Mouse (Mus musculus) lung, postnatal 0 days (tissue): ENCODE results near the gene Susd6. TPM values are rescaled to one million over a fixed set of nuclear protein-coding genes. Genes with fewer than 3 reads are reported as not detected.

ENCODE experiments used
- ATAC-seq: fragments of 200-750 bp; cut with Nextera tagmentation; 2 replicates; pipeline ENCODE4 v1.8.0; 2017; ENCODE audit warnings: moderate library complexity
- DNase-seq: peaks from one replicate; pipeline ENCODE4 v3.0.0-alpha.2; 2016; ENCODE audit warnings: low spot score
- H3K27ac ChIP-seq: fragments of 300-500 bp; sonication (generic); 2 replicates; pipeline ENCODE4 v1.5.1; 2014; ENCODE audit warnings: antibody characterized with exemption, mild to moderate bottlenecking, low read length, mixed read lengths
- H3K27me3 ChIP-seq: fragments of 300-500 bp; sonication (generic); replicated peaks from 2 replicates; pipeline ENCODE4 v1.6.1; 2014; ENCODE audit warnings: low read length, mixed read lengths; ENCODE audit not compliant: insufficient read depth
- H3K36me3 ChIP-seq: fragments of 300-500 bp; sonication (generic); 2 replicates; pipeline ENCODE4 v1.6.1; 2014; ENCODE audit warnings: low read length, mixed read lengths; ENCODE audit not compliant: insufficient read depth
- H3K4me1 ChIP-seq: fragments of 300-500 bp; sonication (generic); 2 replicates; pipeline ENCODE4 v1.6.1; 2014; ENCODE audit warnings: antibody characterized with exemption, low read depth, low read length, mixed read lengths; ENCODE audit not compliant: insufficient read depth
- H3K4me2 ChIP-seq: fragments of 300-500 bp; sonication (generic); replicated peaks from 2 replicates; pipeline ENCODE4 v1.6.1; 2014; ENCODE audit warnings: low read depth, mild to moderate bottlenecking, low read length, moderate library complexity, mixed read lengths
- H3K4me3 ChIP-seq: fragments of 300-500 bp; sonication (generic); 2 replicates; pipeline ENCODE4 v1.5.1; 2014; ENCODE audit warnings: low read depth, low read length
- H3K9ac ChIP-seq: fragments of 300-500 bp; sonication (generic); replicated peaks from 2 replicates; pipeline ENCODE4 v1.6.1; 2014; ENCODE audit warnings: low read depth, mild to moderate bottlenecking
- H3K9me3 ChIP-seq: fragments of 300-500 bp; sonication (generic); 2 replicates; pipeline ENCODE4 v1.6.1; 2016; ENCODE audit warnings: low read length, mixed read lengths
- CTCF ChIP-seq: IDR thresholded peaks from 2 replicates; pipeline ENCODE4 v1.5.1; 2016; ENCODE audit warnings: antibody characterized with exemption, mild to moderate bottlenecking
- EP300 ChIP-seq: IDR thresholded peaks from 2 replicates; pipeline ENCODE4 v1.6.1; 2016; ENCODE audit warnings: antibody characterized with exemption, mild to moderate bottlenecking, control low read depth
- WGBS: fragments of 180-500 bp; shearing (Covaris S2); extraction: QIAGEN DNeasy Blood & Tissue Kit; methylation state at CpG from one replicate; pipeline ENCODE4 v1.1.7; 2014; 5-methylcytosine and 5-hydroxymethylcytosine counted together
- polyA plus RNA-seq: library from polyadenylated mRNA; unstranded; fragments of >200 nt; fragmentation: Nextera tagmentation; extraction: Ambion mirVana; gene quantifications from 2 replicates; pipeline ENCODE4 v1.2.1, GENCODE M21; 2015

Gene Susd6
- polyA plus RNA-seq, 1 experiment from 2014 or later = 26.5 TPM

DNA sequence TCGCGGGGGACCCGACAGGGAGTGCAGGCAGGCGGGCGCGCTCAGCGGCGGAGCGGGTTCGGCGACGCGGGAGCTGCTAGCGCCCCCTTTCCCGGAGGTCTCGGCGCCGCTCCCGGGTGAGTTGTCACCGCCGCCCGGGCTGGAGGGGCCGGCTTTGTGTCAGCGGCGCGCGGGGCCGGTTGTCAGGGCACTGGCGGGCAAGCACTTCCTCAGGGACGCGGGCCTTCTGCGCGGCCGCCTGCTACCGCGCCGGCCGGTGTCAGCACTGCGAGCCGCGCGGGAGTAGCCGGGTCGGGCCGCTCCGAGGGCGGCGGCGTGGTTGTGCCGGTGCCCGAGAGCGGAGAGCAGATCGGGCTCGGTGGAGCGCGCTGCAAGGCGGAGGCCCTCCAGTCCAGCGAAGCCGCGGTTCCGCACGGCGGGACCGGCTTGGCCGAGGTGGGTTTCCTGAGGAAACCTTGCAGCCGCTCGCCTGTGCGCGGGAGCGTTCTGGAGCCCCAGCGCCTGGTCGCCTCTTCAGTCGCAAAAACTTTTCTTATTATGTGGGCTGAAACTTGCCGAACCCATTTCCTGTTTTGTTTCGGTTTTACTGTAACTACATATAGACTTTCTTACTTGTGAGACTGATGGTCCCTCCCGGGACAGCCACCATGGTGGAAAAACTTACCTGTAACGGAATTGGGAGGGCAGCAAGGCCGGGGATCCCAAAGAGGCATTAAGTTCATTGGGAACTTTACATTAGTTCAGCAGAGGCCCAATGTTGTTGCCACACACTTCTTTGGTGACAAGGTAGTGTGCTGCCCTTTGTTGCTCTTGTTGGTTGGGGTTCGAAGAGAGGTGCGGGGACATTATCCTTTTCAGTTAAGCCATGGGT is 625 bp downstream of the Susd6 start:
- Histone ChIP-seq H3K4me2 (peak overlapping the region; percentile 72), H3K9me3 (no peaks in the 10 kb centered on the region), H3K27me3 (no peaks in the 10 kb centered on the region), H3K27ac (peak overlapping the region; percentile 98), H3K4me3 (peak overlapping the region; percentile 79), H3K4me1 (peaks cover 24% of the 10 kb centered on the region; the same call in 1 of the 2 replicates), H3K36me3 (no peaks in the 10 kb centered on the region), H3K9ac (peak overlapping the region; percentile 92)
- WGBS = under 1% methylated on average over 65 of the region's 80 CpGs
- TF ChIP-seq CTCF (0 out of 2 replicates have a peak, but pooled peaks have one; percentile 29), EP300 (no peak)
- ATAC-seq (peak; percentile 67), DNase-seq (peak; percentile 69)

DNA sequence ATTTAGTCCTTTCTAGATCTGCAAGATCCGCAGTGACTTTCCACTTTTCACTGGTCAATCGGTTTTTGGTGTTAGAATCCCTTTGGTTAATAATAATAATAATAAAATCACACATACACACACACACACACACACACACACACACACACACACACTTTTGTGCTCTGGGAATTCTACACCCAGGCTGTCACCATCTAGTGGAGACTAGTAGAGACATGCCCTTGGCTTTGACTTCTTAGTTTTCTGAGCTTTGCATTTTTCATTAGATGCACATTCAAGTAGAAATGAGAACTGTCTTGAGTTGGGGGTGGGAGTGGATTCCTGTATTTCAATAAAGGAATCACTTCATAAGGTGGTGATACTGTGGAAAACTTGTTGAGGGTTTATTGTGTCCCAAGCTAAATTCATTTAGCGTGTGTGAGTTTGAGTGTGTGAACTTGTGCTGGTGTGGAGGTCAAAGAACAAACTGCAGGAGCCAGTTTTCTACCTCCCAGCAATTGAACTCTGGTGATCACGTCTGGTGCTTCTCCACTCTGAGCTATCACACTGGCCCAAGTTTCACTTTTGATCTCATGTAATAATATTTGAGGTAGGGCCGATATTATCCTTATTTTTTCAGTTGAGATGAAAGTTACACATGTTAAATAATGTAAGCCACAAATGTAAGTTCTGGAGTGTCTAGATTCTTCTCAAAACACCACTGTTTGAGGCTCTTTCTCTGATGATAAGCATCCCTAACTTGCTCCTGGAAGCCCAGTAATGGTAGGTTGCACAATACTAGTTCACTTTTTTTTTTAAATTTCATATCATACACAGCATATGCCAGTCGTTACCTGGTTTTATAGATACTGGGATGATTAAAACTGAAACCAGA is 1.5 kb downstream of the Susd6 start:
- DNase-seq (peak; percentile 63), ATAC-seq (no peak)
- WGBS = 28% methylated on average over 6 of the region's 6 CpGs
- Histone ChIP-seq H3K27me3 (no peaks in the 10 kb centered on the region), H3K4me3 (peak overlapping the region; percentile 79), H3K27ac (peak overlapping the region; percentile 98), H3K4me2 (peak overlapping the region; percentile 72), H3K9me3 (no peaks in the 10 kb centered on the region), H3K4me1 (peaks cover 24% of the 10 kb centered on the region; the same call in 1 of the 2 replicates), H3K9ac (peak overlapping the region; percentile 92), H3K36me3 (no peaks in the 10 kb centered on the region)
- peak; percentile 69 for TF ChIP-seq CTCF
- TF ChIP-seq EP300 = no peak

DNA sequence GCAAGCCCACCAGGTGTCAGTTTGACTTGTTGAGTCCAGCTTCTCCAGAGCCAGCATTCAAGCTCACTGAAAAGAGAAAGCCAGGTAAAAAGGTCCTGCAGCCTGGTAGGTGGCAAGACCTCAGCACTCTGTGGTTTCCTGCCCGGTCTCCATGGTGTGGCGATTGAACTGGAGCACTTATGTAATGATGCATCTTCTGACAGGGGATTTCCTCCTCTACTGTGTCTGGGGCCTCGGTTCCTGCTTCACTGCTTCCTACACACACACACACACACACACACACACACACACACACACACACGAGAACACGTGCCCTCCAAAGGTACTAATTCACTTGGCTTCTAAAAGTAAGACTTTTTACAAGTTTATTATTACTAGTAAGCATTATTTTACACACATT is 2.6 kb downstream of the Susd6 start:
- ATAC-seq (no peak), DNase-seq (no peak)
- Histone ChIP-seq H3K4me3 (no peak overlapping the region), H3K9me3 (no peaks in the 10 kb centered on the region), H3K9ac (no peak overlapping the region; the same call in 1 of the 2 replicates), H3K27me3 (no peaks in the 10 kb centered on the region), H3K4me1 (peaks cover 24% of the 10 kb centered on the region; the same call in 1 of the 2 replicates), H3K27ac (no peak overlapping the region), H3K36me3 (no peaks in the 10 kb centered on the region), H3K4me2 (peak overlapping the region; percentile 72)
- TF ChIP-seq EP300 = no peak
- 44% methylated on average over 5 of the region's 5 CpGs for WGBS

DNA sequence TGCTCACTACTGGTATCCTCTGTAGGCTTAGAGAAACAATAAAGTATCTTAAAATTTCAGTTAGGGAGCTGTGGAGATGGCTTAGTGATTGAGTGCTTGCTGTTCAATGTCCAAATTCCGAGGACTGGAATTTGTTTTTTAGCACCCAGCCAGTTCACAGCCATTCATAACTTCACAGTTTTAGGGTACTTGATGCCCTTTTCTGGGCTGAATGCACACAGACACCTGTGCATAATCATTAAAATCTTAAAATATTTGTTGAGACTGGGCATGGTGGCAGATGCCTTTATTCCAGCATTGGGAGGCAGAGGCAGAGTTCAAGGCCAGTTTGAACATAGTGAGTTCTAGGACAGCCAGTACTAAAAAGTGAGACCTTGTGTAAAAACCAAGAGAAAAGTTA is 3.2 kb downstream of the Susd6 start:
- no peak for TF ChIP-seq EP300
- TF ChIP-seq CTCF = no peak
- Histone ChIP-seq H3K9me3 (no peaks in the 10 kb centered on the region), H3K27ac (no peak overlapping the region), H3K4me1 (peaks cover 24% of the 10 kb centered on the region; the same call in 1 of the 2 replicates), H3K27me3 (no peaks in the 10 kb centered on the region), H3K36me3 (no peaks in the 10 kb centered on the region), H3K4me3 (no peak overlapping the region), H3K9ac (no peak overlapping the region), H3K4me2 (no peak overlapping the region; the same call in 1 of the 2 replicates)
- ATAC-seq (no peak), DNase-seq (no peak)
- 63% methylated on average over 1 of the region's 1 CpGs for WGBS

DNA sequence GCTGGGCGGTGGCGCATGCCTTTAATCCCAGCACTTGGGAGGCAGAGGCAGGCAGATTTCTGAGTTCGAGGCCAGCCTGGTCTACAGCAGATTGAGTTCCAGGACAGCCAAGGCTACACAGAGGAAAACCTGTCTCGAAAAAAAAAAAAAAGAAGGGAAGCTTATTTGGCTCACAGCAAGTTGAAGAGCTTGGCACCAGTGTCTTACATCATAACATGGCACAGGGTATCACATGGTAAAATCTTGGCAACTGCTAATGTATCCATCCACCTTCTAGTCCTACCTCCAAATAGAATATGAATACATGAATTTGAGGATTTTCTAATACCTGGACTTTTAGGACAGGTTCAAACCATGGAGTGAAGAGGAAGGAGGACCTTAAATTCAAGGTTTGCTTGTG is 4.2 kb downstream of the Susd6 start:
- H3K27ac ChIP-seq = no peak overlapping the region
- no peak for ATAC-seq
- H3K9me3 ChIP-seq = no peaks in the 10 kb centered on the region
- no peak for DNase-seq
- H3K4me1 ChIP-seq = peaks cover 23% of the 10 kb centered on the region; the same call in 1 of the 2 replicates
- H3K27me3 ChIP-seq = no peaks in the 10 kb centered on the region
- 95% methylated on average over 4 of the region's 4 CpGs for WGBS
- TF ChIP-seq CTCF = no peak
- TF ChIP-seq EP300 = no peak
- no peaks in the 10 kb centered on the region for H3K36me3 ChIP-seq
- H3K4me3 ChIP-seq = no peak overlapping the region
- H3K9ac ChIP-seq = no peak overlapping the region
- H3K4me2 ChIP-seq = no peak overlapping the region
